Mouse (Mus musculus): ENCODE measurements around the gene Ubp1. TPM values are rescaled to one million over a fixed set of nuclear protein-coding genes. Genes with fewer than 3 reads are reported as not detected.
"Not testable (repeated sequence)": the region's sequence is repeated elsewhere in the genome, so short reads cannot be mapped to it uniquely, and the experiment has no call there.

Ubp1 gene
- polyA plus RNA-seq (2015; fragmentation: Nextera tagmentation; extraction: Ambion mirVana) = 29.7 and 30.2 TPM in 2 replicates

GRCm38 (mm10) chr9:113930534-113931374, at the start of gene Ubp1:
Gene Ubp1 (plus strand): TSS chr9:113930934.
- Histone ChIP-seq H3K27me3 (no peaks in the 10 kb centered on the region), H3K9ac (peak within 1 kb of the TSS; percentile 94), H3K36me3 (no peaks in the 10 kb centered on the region), H3K4me2 (peak within 1 kb of the TSS; percentile 64), H3K27ac (peak within 1 kb of the TSS; percentile 89), H3K4me1 (peaks cover 14% of the 10 kb centered on the region), H3K9me3 (no peaks in the 10 kb centered on the region), H3K4me3 (peak within 1 kb of the TSS; percentile 99)
- WGBS = under 1% methylated on average over 55 of the region's 86 CpGs
- ATAC-seq (ENCODE audit: insufficient number of reproducible peaks, low FRiP score, low TSS enrichment, low read depth) = peak; percentile 97

GRCm38 (mm10) chr9:113894903-113895302, 35.8 kb upstream of the Ubp1 start:
- no peaks in the 10 kb centered on the region for H3K9me3 ChIP-seq
- 88% methylated on average over 3 of the region's 3 CpGs for whole genome bisulfite sequencing
- no peak overlapping the region for H3K27ac ChIP-seq
- no peak for ATAC-seq (ENCODE audit: insufficient number of reproducible peaks, low FRiP score, low TSS enrichment, low read depth)
- H3K4me1 ChIP-seq = no peaks in the 10 kb centered on the region
- no peak overlapping the region for H3K9ac ChIP-seq
- H3K36me3 ChIP-seq = peaks cover 48% of the 10 kb centered on the region
- H3K4me2 ChIP-seq = no peak overlapping the region
- no peak overlapping the region for H3K4me3 ChIP-seq
- no peaks in the 10 kb centered on the region for H3K27me3 ChIP-seq

GRCm38 (mm10) chr9:113903136-113903535, 27.6 kb upstream of the Ubp1 start:
- no peak for ATAC-seq (ENCODE audit: insufficient number of reproducible peaks, low FRiP score, low TSS enrichment, low read depth)
- Histone ChIP-seq H3K4me2 (no peak overlapping the region), H3K36me3 (peaks cover 54% of the 10 kb centered on the region), H3K4me3 (no peak overlapping the region), H3K9me3 (no peaks in the 10 kb centered on the region), H3K27ac (no peak overlapping the region), H3K9ac (no peak overlapping the region), H3K4me1 (no peaks in the 10 kb centered on the region), H3K27me3 (no peaks in the 10 kb centered on the region)
- 59% methylated on average over 4 of the region's 4 CpGs for WGBS

GRCm38 (mm10) chr9:113904315-113904714, 26.4 kb upstream of the Ubp1 start:
- H3K27me3 ChIP-seq; H3K9ac ChIP-seq; H3K4me3 ChIP-seq; H3K4me2 ChIP-seq; H3K9me3 ChIP-seq; ATAC-seq (ENCODE audit: insufficient number of reproducible peaks, low FRiP score, low TSS enrichment, low read depth); H3K4me1 ChIP-seq; H3K27ac ChIP-seq: not testable (repeated sequence)
- H3K36me3 ChIP-seq = peaks cover 61% of the 10 kb centered on the region
- WGBS = 95% methylated on average over 6 of the region's 6 CpGs

- H3K27me3 ChIP-seq = no peaks in the 10 kb centered on the region
- H3K9me3 ChIP-seq = no peaks in the 10 kb centered on the region
- peaks cover 45% of the 10 kb centered on the region for H3K36me3 ChIP-seq
- H3K4me1 ChIP-seq = no peaks in the 10 kb centered on the region
- H3K27ac ChIP-seq = no peak overlapping the region
- no peak overlapping the region for H3K4me2 ChIP-seq
- no peak overlapping the region for H3K9ac ChIP-seq
- ATAC-seq (ENCODE audit: insufficient number of reproducible peaks, low FRiP score, low TSS enrichment, low read depth) = no peak
- no peak overlapping the region for H3K4me3 ChIP-seq
- WGBS = 89% methylated on average over 5 of the region's 5 CpGs
These were observed 14.9 kb upstream of the Ubp1 start for GRCm38 (mm10) chr9:113915789-113916188.

- no peak overlapping the region for H3K4me2 ChIP-seq
- 91% methylated on average over 5 of the region's 5 CpGs for WGBS
- no peak for ATAC-seq (ENCODE audit: insufficient number of reproducible peaks, low FRiP score, low TSS enrichment, low read depth)
These were observed 8.1 kb upstream of the Ubp1 start for GRCm38 (mm10) chr9:113922677-113923076.

GRCm38 (mm10) chr9:113924883-113925282, 5.9 kb upstream of the Ubp1 start:
- no peak overlapping the region for H3K9ac ChIP-seq
- H3K9me3 ChIP-seq = no peaks in the 10 kb centered on the region
- no peak overlapping the region for H3K27ac ChIP-seq
- peaks cover 18% of the 10 kb centered on the region; the same call in 1 of the 2 replicates for H3K36me3 ChIP-seq
- no peaks in the 10 kb centered on the region for H3K4me1 ChIP-seq
- 77% methylated on average over 5 of the region's 5 CpGs for WGBS
- ATAC-seq (ENCODE audit: insufficient number of reproducible peaks, low FRiP score, low TSS enrichment, low read depth) = no peak
- no peaks in the 10 kb centered on the region for H3K27me3 ChIP-seq
- no peak overlapping the region for H3K4me3 ChIP-seq
- H3K4me2 ChIP-seq = no peak overlapping the region

More at GRCm38 (mm10) chr9:113922677-113923076, 8.1 kb upstream of the Ubp1 start:
- Histone ChIP-seq H3K9ac (no peak overlapping the region), H3K36me3 (peaks cover 22% of the 10 kb centered on the region), H3K9me3 (no peaks in the 10 kb centered on the region), H3K27me3 (no peaks in the 10 kb centered on the region), H3K27ac (no peak overlapping the region), H3K4me3 (no peak overlapping the region), H3K4me1 (no peaks in the 10 kb centered on the region)

- no peak overlapping the region for H3K4me2 ChIP-seq
- no peak for ATAC-seq (ENCODE audit: insufficient number of reproducible peaks, low FRiP score, low TSS enrichment, low read depth)
- no peaks in the 10 kb centered on the region for H3K27me3 ChIP-seq
- H3K36me3 ChIP-seq = no peaks in the 10 kb centered on the region; the same call in 1 of the 2 replicates
- peaks cover 13% of the 10 kb centered on the region for H3K4me1 ChIP-seq
- no peak overlapping the region for H3K4me3 ChIP-seq
- H3K27ac ChIP-seq = no peak overlapping the region
- WGBS = 81% methylated on average over 4 of the region's 4 CpGs
- no peak overlapping the region for H3K9ac ChIP-seq
- no peaks in the 10 kb centered on the region for H3K9me3 ChIP-seq
These were observed 2.1 kb upstream of the Ubp1 start for GRCm38 (mm10) chr9:113928591-113928990.

- Histone ChIP-seq H3K36me3 (no peaks in the 10 kb centered on the region), H3K9me3 (no peaks in the 10 kb centered on the region), H3K9ac (no peak overlapping the region), H3K27me3 (no peaks in the 10 kb centered on the region), H3K4me2 (no peak overlapping the region), H3K4me1 (peaks cover 14% of the 10 kb centered on the region), H3K4me3 (peak overlapping the region; percentile 99; the same call in 1 of the 2 replicates), H3K27ac (no peak overlapping the region)
- whole genome bisulfite sequencing = 74% methylated on average over 1 of the region's 1 CpGs
- ATAC-seq (ENCODE audit: insufficient number of reproducible peaks, low FRiP score, low TSS enrichment, low read depth) = no peak
These were observed 1.1 kb upstream of the Ubp1 start for GRCm38 (mm10) chr9:113929676-113930075.

- under 1% methylated on average over 68 of the region's 91 CpGs for WGBS
- no peaks in the 10 kb centered on the region for H3K9me3 ChIP-seq
- no peak for ATAC-seq (ENCODE audit: insufficient number of reproducible peaks, low FRiP score, low TSS enrichment, low read depth)
These were observed 803 bp downstream of the Ubp1 start for GRCm38 (mm10) chr9:113931375-113932099.

GRCm38 (mm10) chr9:113932100-113932470, 1.4 kb downstream of the Ubp1 start:
- no peaks in the 10 kb centered on the region for H3K9me3 ChIP-seq
- H3K9ac ChIP-seq = peak overlapping the region; percentile 94
- H3K4me3 ChIP-seq = peak overlapping the region; percentile 99
- no peak for ATAC-seq (ENCODE audit: insufficient number of reproducible peaks, low FRiP score, low TSS enrichment, low read depth)
- no peaks in the 10 kb centered on the region for H3K36me3 ChIP-seq
- 3% methylated on average over 8 of the region's 8 CpGs for WGBS
- peak overlapping the region; percentile 89 for H3K27ac ChIP-seq
- H3K4me2 ChIP-seq = peak overlapping the region; percentile 64
- H3K27me3 ChIP-seq = no peaks in the 10 kb centered on the region
- H3K4me1 ChIP-seq = peaks cover 14% of the 10 kb centered on the region

More at GRCm38 (mm10) chr9:113931375-113932099, 803 bp downstream of the Ubp1 start:
- Histone ChIP-seq H3K27me3 (no peaks in the 10 kb centered on the region), H3K4me2 (peak overlapping the region; percentile 64), H3K27ac (peak overlapping the region; percentile 89), H3K36me3 (no peaks in the 10 kb centered on the region), H3K4me3 (peak overlapping the region; percentile 99), H3K4me1 (peaks cover 14% of the 10 kb centered on the region), H3K9ac (peak overlapping the region; percentile 94)

GRCm38 (mm10) chr9:113932501-113932900, 1.8 kb downstream of the Ubp1 start:
- peaks cover 14% of the 10 kb centered on the region for H3K4me1 ChIP-seq
- H3K4me2 ChIP-seq = peak overlapping the region; percentile 64
- H3K27ac ChIP-seq = no peak overlapping the region
- H3K4me3 ChIP-seq = peak overlapping the region; percentile 99
- peak overlapping the region; percentile 94 for H3K9ac ChIP-seq
- no peak for ATAC-seq (ENCODE audit: insufficient number of reproducible peaks, low FRiP score, low TSS enrichment, low read depth)
- H3K36me3 ChIP-seq = no peaks in the 10 kb centered on the region
- no peaks in the 10 kb centered on the region for H3K9me3 ChIP-seq
- H3K27me3 ChIP-seq = no peaks in the 10 kb centered on the region
- WGBS = 19% methylated on average over 11 of the region's 11 CpGs
